Mouse (Mus musculus) myocyte (in vitro differentiated cells): Measurements from ENCODE around the gene Agr3.

Source experiments
- CEBPB ChIP-seq: IDR thresholded peaks from 2 replicates; pipeline ENCODE4 v1.6.1; 2011; ENCODE audit warnings: mild to moderate bottlenecking, moderate library complexity; ENCODE audit not compliant: poor library complexity, insufficient read depth, severe bottlenecking
- E2F4 ChIP-seq: IDR thresholded peaks from one replicate; pipeline ENCODE4 v1.6.1; 2011; ENCODE audit warnings: mild to moderate bottlenecking, control low read depth, moderate library complexity; ENCODE audit not compliant: insufficient read depth
- MAX ChIP-seq: IDR thresholded peaks from one replicate; pipeline ENCODE4 v1.6.1; 2011; ENCODE audit warnings: low read depth, mild to moderate bottlenecking, control low read depth
- MYOD1 ChIP-seq, 3 experiments: IDR thresholded peaks; one replicate each; pipeline ENCODE4 v1.6.1; 2011; ENCODE audit warnings: control low read depth in 2 of 3, low read depth in 2 of 3, mild to moderate bottlenecking in 2 of 3, moderate library complexity in 1 of 3; ENCODE audit not compliant: insufficient read length in 2 of 3, control insufficient read depth in 1 of 3
- MYOG ChIP-seq, 3 experiments: IDR thresholded peaks; one replicate each; pipeline ENCODE4 v1.6.1; 2011; ENCODE audit warnings: control low read depth in 2 of 3, low read depth in 2 of 3, mild to moderate bottlenecking in 2 of 3; ENCODE audit not compliant: insufficient read length in 2 of 3, control insufficient read depth in 1 of 3, insufficient read depth in 1 of 3
- POLR2A ChIP-seq: IDR thresholded peaks from one replicate; pipeline ENCODE4 v1.6.1; 2011; ENCODE audit warnings: low read depth, mild to moderate bottlenecking, control low read depth, moderate library complexity; ENCODE audit not compliant: insufficient read length
- POLR2AphosphoS2 ChIP-seq: IDR thresholded peaks from one replicate; pipeline ENCODE4 v1.6.1; 2011; ENCODE audit warnings: low read depth, control low read depth; ENCODE audit not compliant: insufficient read length
- TCF12 ChIP-seq: IDR thresholded peaks from one replicate; pipeline ENCODE4 v1.6.1; 2011; ENCODE audit warnings: mild to moderate bottlenecking, control low read depth; ENCODE audit not compliant: poor library complexity, insufficient read depth, severe bottlenecking
- USF1 ChIP-seq: IDR thresholded peaks from one replicate; pipeline ENCODE4 v1.6.1; 2011; ENCODE audit warnings: low read depth, mild to moderate bottlenecking, control low read depth, moderate library complexity

DNA sequence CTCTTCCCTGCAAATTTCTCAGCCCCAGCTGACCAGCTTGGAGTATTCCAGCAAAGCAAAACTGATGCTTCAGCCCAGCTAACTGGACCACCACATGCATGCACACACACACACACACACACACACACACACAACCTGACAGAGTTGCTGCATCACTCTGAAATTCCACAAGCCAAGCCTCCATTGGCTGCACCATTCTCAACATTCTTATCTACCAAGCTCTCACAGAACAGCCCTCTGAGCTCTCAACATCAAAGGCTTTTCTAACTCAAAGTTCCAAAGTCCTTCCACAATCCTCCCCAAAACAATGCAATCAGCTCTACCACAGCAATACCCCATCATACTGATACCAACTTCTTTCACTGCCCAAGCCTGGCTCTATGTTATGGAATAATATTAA lies 7.4 kb downstream of the Agr3 start:
- TF ChIP-seq MYOD1 (IDR thresholded peaks at IDR 0.05; ENCODE audit: control insufficient read depth in 1 of 3, insufficient read length in 2 of 3, low read depth in 2 of 3), result no peak
- no peak for TF ChIP-seq POLR2A
- no peak for TF ChIP-seq MAX
- TF ChIP-seq CEBPB, result no peak
- no peak for TF ChIP-seq POLR2AphosphoS2
- TF ChIP-seq E2F4, result no peak
- TF ChIP-seq USF1, result no peak
- no peak for TF ChIP-seq MYOG (IDR thresholded peaks at IDR 0.05; ENCODE audit: control insufficient read depth in 1 of 3, insufficient read depth in 1 of 3, insufficient read length in 2 of 3, low read depth in 2 of 3)
- TF ChIP-seq TCF12, result no peak
